Mouse (Mus musculus) ES-E14 (cell line): ENCODE data around the gene Sbno2. TPM values are rescaled to one million over a fixed set of nuclear protein-coding genes. Genes with fewer than 3 reads are reported as not detected.

ENCODE experiments used
- DNase-seq: peaks from one replicate; pipeline ENCODE4 v3.0.0-alpha.2; 2013; ENCODE audit warnings: low read depth, low spot score
- H3K27ac ChIP-seq: 2 replicates; pipeline ENCODE4 v1.5.1; 2012; ENCODE audit warnings: low read depth, mild to moderate bottlenecking, low read length, moderate library complexity, mixed read lengths; ENCODE audit not compliant: poor library complexity, insufficient read depth, severe bottlenecking
- H3K36me3 ChIP-seq: 2 replicates; pipeline ENCODE4 v1.6.1; 2012; ENCODE audit warnings: mild to moderate bottlenecking, low read length, moderate library complexity, mixed read lengths; ENCODE audit not compliant: control insufficient read depth, poor library complexity, insufficient read depth, severe bottlenecking
- H3K4me1 ChIP-seq, 2 experiments: fragments of 150-350 bp in 1 of 2; sonication (generic) in 1 of 2; 2 replicates each; pipeline ENCODE4 v1.6.1; 2012; ENCODE audit warnings: low read length in 2 of 2, mild to moderate bottlenecking in 1 of 2, mixed read lengths in 1 of 2; ENCODE audit not compliant: control insufficient read depth in 2 of 2, insufficient read depth in 2 of 2, poor library complexity in 1 of 2
- H3K4me3 ChIP-seq, 2 experiments: fragments of 150-350 bp in 1 of 2; sonication (generic) in 1 of 2; 2 replicates each; pipeline ENCODE4 v1.5.1; 2012; ENCODE audit warnings: low read length in 2 of 2, low read depth in 1 of 2, mild to moderate bottlenecking in 1 of 2, mixed read lengths in 1 of 2; ENCODE audit not compliant: insufficient read depth in 1 of 2, poor library complexity in 1 of 2, severe bottlenecking in 1 of 2
- H3K9ac ChIP-seq: 2 replicates; pipeline ENCODE4 v1.6.1; 2012; ENCODE audit warnings: low read depth, mild to moderate bottlenecking, low read length, mixed read lengths; ENCODE audit not compliant: poor library complexity, insufficient read depth, severe bottlenecking
- H3K9me3 ChIP-seq: fragments of 150-350 bp; sonication (generic); 2 replicates; pipeline ENCODE4 v1.6.1; 2012; ENCODE audit warnings: low read depth, mild to moderate bottlenecking, low read length; ENCODE audit not compliant: control insufficient read depth, insufficient read depth
- CHD2 ChIP-seq: IDR thresholded peaks from 2 replicates; pipeline ENCODE4 v1.6.1; 2014; ENCODE audit warnings: mild to moderate bottlenecking, low read depth, low read length, inconsistent platforms
- HCFC1 ChIP-seq: IDR thresholded peaks from 2 replicates; pipeline ENCODE4 v1.6.1; 2012; ENCODE audit warnings: low read length, inconsistent platforms, borderline replicate concordance; ENCODE audit not compliant: insufficient read depth
- MAFK ChIP-seq: IDR thresholded peaks from 2 replicates; pipeline ENCODE4 v1.6.1; 2014; ENCODE audit warnings: mild to moderate bottlenecking, low read depth, low read length, inconsistent platforms; ENCODE audit not compliant: insufficient read depth
- ZC3H11A ChIP-seq: IDR thresholded peaks from 2 replicates; pipeline ENCODE4 v1.6.1; 2012; ENCODE audit warnings: low read depth, mild to moderate bottlenecking, inconsistent platforms, low read length, borderline replicate concordance
- ZNF384 ChIP-seq: IDR thresholded peaks from 2 replicates; pipeline ENCODE4 v1.6.1; 2012; ENCODE audit warnings: low read depth, low read length, inconsistent platforms
- in situ Hi-C, 2 experiments: fragments of 600-800 bp; cut with MboI; formaldehyde crosslinking; loops; one replicate each; pipeline ENCODE4 v1.15.1; 2025; ENCODE audit warnings: low sequenced_read_pairs in 2 of 2, inconsistent platforms in 1 of 2; ENCODE audit not compliant: unreplicated experiment in 2 of 2
- total RNA-seq: library from RNA; depleted of rRNA; stranded (reverse); fragments of 300-350 nt; gene quantifications from 2 replicates; pipeline ENCODE4 v1.2.3, GENCODE M21; 2012

The Sbno2 gene
- total RNA-seq, 1 experiment = 36.6 TPM

- no peak for DNase-seq
- H3K4me1 ChIP-seq = peaks cover 5 to 22% of the 10 kb centered on the region in 2 experiments; a peak in 3 of 4 replicates
- no peak overlapping the region for H3K9ac ChIP-seq
- in situ Hi-C loops = no loop called here
- H3K9me3 ChIP-seq = no peaks in the 10 kb centered on the region
- no peak overlapping the region for H3K27ac ChIP-seq
- peaks cover 23% of the 10 kb centered on the region for H3K36me3 ChIP-seq
- TF ChIP-seq ZC3H11A (no peak), HCFC1 (no peak), MAFK (no peak)
- H3K4me3 ChIP-seq = no peak overlapping the region
Observed at GRCm38 (mm10) chr10:80139975-80140665, 34.7 kb upstream of the Sbno2 start.

GRCm38 (mm10) chr10:80139439-80139775 lies 34.0 kb upstream of the Sbno2 start:
- peak overlapping the region; percentile 71 to 97 for H3K4me3 ChIP-seq
- no peak overlapping the region for H3K9ac ChIP-seq
- in situ Hi-C loops = no loop called here
- no peak for TF ChIP-seq CHD2
- TF ChIP-seq MAFK = no peak
- TF ChIP-seq ZC3H11A = no peak
- no peak for TF ChIP-seq HCFC1
- no peak for TF ChIP-seq ZNF384
- H3K4me1 ChIP-seq = peaks cover 5 to 20% of the 10 kb centered on the region in 2 experiments; a peak in 3 of 4 replicates
- no peak overlapping the region for H3K27ac ChIP-seq
- no peak for DNase-seq
- H3K9me3 ChIP-seq = no peaks in the 10 kb centered on the region
- H3K36me3 ChIP-seq = peaks cover 23% of the 10 kb centered on the region

GRCm38 (mm10) chr10:80138553-80139438 lies 33.4 kb upstream of the Sbno2 start, which contains the start of gene Atp5d:
TSS of gene Atp5d (plus strand) at chr10:80138632.
- in situ Hi-C loops = no loop called here
- no peak for DNase-seq
- H3K9ac ChIP-seq = peak within 1 kb of the TSS; percentile 83
- peaks cover 23% of the 10 kb centered on the region for H3K36me3 ChIP-seq
- peak within 1 kb of the TSS; percentile 64 for H3K27ac ChIP-seq
- peaks cover 5 to 15% of the 10 kb centered on the region in 2 experiments; a peak in 3 of 4 replicates for H3K4me1 ChIP-seq
- TF ChIP-seq CHD2 = no peak
- 0 out of 2 replicates have a peak, but pooled peaks have one; percentile 17 for TF ChIP-seq HCFC1
- no peak for TF ChIP-seq ZC3H11A
- no peak for TF ChIP-seq MAFK
- TF ChIP-seq ZNF384 = no peak
- no peaks in the 10 kb centered on the region for H3K9me3 ChIP-seq
- peak within 1 kb of the TSS; percentile 71 to 97 for H3K4me3 ChIP-seq

- Histone ChIP-seq H3K4me1 (peaks cover 5 to 14% of the 10 kb centered on the region in 2 experiments; a peak in 3 of 4 replicates), H3K36me3 (peaks cover 27% of the 10 kb centered on the region), H3K27ac (peak overlapping the region; percentile 48; the same call in 1 of the 2 replicates), H3K4me3 (peak overlapping the region; percentile 71 to 97), H3K9ac (peak overlapping the region; percentile 83), H3K9me3 (no peaks in the 10 kb centered on the region)
- DNase-seq = no peak
- in situ Hi-C loops = no loop called here
- TF ChIP-seq ZNF384 (no peak), CHD2 (no peak), HCFC1 (no peak), MAFK (no peak), ZC3H11A (no peak)
Observed at GRCm38 (mm10) chr10:80137626-80138552, 32.5 kb upstream of the Sbno2 start.
